Mouse (Mus musculus) megakaryocyte, adult 5-6 weeks (primary cell): ENCODE measurements around the gene Mboat7. TPM values are rescaled to one million over a fixed set of nuclear protein-coding genes. Genes with fewer than 3 reads are reported as not detected.
A peak's percentile ranks its signal among the peaks of the same experiment; 100 is the strongest.

ENCODE experiments used
- ATAC-seq: 2 replicates; pipeline ENCODE4 v1.8.0; 2016; ENCODE audit warnings: mild to moderate bottlenecking, inconsistent platforms; ENCODE audit not compliant: poor library complexity, severe bottlenecking
- total RNA-seq, 2 experiments: library from RNA; stranded (forward) in 1 of 2; stranded (reverse) in 1 of 2; fragments of 153-499, 151-499 nt in 1 of 2; fragments of 221-1000, 200-1000 nt in 1 of 2; gene quantifications; 2 replicates each; pipeline versions ENCODE4 v1.2.3 to v1.2.4; 2015 to 2017

Gene Mboat7
- total RNA-seq, 2 experiments from 2014 or later = 47.2 to 102 TPM

DNA sequence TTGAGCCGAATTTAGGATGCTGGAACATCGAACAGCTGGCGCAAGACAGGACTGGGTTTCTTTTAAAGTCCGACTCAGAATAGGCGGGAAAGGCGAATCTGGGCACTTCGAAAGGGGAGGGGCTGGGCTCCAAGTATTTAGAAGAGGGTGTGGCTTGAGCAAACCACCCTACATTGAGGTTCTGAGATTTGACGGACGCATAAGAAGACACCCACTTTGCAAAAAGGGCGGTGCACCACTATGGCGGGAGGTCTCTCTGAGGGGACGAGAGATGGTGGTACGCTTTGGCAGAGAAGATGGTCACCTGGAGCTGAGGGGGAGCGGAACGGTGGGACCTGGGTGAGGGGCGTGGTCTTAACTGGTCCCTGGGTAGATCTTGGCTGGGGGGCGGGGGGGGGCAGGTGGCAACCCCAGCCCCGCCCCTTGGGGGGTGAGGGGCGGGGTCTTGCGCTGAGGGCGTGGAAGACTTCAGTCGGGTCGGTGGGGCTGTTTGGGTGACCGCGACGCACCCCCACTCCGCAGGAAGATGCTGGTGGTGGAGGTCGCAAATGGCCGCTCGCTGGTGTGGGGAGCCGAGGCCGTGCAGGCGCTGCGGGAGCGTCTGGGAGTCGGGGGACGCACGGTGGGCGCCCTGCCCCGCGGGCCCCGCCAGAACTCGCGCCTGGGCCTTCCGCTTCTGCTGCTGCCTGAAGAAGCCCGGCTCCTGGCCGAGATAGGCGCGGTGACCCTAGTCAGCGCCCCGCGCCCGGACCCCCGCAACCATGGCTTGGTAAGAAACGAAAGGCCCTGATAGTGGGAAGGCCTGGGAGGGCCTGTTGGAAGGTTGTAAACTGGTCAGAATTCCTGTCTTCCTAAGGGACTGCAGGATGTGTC, 989 bp upstream of the Mboat7 start:
- ATAC-seq = peak; percentile 43

DNA sequence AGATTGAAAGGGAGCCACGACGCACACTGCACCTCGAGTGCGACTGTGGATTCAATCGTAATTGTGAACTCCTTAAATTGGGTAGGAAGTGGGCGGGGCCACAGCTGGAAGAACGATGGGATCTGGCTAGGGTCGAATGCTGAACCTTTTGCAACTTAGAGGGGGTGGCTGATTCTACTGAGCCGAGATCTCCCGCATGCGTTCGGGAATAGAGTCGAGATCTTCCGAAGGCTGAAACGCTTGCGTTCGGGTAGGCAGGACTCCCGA, 419 bp upstream of the Mboat7 start:
- no peak for ATAC-seq

DNA sequence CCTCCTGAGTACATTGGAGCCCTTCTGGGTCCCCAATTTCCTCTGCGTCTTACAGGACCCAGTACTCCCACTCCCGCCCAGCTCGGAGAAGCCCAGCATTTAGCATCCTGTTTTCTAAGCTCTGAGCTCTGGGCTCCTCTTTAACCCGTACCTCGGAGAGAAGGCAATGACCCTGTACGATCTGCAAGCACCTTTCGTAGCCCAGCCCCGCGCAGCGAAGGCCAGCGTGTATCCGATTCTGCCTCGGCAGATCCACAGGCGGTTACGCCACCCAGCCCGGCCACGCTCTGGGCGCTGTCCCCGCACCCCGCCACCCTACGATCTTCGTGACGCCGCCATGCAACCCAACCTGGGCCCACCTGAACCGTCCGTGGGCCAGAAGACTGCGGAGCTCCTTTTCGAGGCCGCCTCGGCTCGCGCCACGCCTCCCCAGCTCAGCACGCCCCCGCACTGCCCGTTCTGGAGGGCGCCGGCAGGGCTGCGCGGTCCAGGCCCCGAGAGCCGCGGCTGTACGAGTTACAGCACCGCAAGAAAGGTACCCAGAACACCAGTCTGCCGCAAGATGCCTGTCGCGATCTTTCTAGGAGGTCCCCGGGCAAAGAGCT, 839 bp downstream of the Mboat7 start, which contains the start of gene Tsen34:
TSS of gene Tsen34 (plus strand) at position 482 of the 605 bp plus-strand sequence.
- ATAC-seq = no peak

DNA sequence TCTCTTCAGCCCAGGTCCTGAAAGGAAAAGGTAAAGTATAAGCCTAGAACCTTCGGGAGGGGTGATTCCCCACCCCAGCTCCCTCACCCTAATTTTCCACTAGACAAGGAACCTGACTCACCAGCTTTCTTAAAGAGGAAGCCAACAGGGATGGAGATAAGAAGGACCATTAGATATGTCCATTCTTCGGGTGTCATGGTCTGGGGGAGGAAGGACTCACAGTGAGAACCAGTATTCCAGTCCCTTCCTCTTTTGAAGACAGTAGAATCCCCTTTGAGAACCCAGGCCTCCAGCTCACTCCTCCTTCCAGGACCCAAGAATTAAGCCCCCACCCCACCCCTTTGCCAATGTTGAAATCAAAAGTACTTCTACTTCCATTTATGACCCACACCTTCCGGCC, 1.4 kb downstream of the Mboat7 start:
- ATAC-seq = no peak

DNA sequence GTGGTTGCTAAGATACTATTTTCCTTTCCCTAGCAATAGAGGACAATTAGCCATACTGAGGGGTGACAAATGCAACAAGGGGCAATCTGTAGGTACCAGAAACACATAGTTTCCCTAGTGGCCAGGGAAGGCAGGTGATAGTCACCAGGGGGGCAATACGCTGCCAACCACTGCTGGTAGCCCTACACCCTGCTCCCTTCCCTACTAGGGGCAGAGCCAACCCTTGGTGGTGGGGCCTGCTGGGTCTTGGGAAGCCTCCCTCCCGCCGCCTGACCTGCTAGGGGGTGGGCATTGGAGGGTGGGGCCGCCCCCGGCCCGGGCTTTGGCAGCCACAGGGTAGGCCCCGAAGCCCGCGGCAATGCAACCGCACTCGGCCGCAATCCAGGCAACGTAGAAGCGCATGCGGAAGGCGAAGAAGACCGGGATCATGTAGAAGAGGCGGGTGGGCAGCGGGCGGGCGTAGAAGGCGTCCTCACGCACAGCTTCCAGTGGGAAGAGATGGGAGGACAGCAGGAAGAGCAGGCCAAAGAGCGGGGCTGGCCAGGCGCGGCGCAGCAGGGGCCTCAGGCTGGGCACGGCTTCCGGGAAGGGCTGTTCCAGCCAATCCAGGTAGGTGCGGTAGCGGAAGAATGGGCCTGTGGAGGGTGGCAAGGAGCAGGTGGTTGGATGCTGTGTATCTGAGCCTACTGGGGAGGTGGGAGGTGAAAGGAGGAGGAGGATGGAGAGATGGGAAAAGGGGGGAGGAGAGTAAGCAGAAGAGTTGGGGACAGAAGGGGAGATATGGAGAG, 7.7 kb downstream of the Mboat7 start:
- no peak for ATAC-seq

DNA sequence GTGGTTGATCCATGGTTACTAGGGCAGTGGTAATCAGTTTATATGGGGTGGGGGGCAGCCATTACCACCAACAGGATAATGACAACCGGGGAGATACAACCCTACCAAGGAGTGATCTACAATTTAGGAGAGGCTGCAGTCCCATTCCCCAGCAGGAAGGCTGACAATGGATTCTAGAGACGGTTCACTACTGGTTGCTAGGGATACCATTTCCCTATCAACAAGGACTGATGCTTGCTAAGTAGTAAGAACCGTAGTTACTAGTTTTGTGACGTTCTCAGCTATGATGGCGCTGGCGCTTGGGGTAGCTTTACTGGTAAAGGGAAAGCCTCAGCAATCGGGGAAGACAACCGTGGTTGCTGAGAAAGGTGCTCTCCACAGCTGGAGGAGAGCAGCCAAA, 8.6 kb downstream of the Mboat7 start:
- ATAC-seq = no peak

DNA sequence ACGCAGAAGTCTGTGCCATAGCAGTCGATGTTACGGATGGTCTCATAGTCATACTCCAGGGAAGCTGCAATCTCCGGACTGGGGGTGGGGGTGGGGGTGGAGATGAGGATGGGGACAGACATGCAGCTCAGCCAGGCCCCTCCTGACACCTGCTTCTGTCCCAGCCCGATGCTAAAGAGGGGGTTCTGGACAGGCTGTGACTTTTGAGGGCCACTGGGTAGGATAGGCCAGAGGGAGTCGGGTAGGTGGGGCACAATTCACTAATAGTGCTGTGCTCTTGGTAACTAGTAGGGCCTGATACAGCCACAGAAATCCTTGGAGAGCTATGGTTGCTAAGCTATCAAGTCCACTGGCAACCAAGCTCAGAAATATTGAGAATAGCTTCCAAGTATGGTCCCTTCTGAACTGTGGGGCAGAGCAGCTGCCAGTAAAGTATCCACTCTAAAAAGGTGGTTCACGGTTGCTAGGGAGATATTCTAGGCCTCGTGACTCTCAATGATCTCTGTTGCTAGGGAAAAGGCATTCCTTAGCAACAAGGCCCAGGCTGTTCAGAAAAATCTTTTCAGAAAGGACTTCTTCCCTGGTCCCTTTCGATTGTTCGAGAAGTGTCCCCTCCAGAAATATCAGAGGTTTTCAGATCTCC, 9.3 kb downstream of the Mboat7 start:
- no peak for ATAC-seq

DNA sequence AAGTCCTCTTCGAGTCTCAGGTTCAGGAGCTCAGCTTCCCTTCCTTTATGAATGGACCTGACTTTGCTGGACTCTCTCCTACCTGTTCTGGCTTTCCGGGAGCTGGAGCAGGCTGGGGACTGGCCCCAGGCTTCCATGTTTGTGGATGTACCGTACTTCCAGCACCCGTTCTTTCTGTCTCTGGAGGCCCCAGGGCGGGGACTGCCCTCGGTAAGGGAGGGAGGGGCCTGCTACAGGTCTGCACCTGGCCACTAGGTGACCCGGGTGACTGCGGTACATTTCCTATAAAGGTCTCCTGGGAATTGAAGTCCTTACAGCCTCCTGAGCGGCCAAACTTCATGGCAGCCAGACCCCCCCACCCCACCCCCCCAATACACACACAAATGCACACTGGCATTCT, 16.0 kb downstream of the Mboat7 start, which contains the start of gene Tmc4:
TSS of gene Tmc4 (minus strand) at position 212 of the 400 bp plus-strand sequence.
- no peak for ATAC-seq

DNA sequence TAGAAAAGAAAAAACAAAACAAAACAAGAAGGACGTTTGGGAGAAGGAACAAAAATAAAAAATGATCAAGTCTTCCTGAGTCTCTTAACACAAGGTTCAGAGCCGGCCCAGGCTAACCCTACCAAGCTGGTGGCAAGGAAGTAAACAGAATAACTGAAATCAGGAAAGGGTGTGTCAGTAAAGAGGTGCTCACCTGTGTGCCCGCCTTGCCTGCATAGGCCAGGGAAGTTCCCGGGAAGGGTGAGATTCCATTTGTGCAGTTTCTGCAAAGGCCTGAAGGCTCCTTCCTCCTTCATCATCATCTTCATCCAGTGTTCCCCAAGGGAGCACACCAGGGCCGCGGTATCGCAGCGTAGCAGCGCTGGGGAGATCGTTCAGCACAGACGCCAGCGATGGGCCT, 17.0 kb downstream of the Mboat7 start:
- no peak for ATAC-seq

DNA sequence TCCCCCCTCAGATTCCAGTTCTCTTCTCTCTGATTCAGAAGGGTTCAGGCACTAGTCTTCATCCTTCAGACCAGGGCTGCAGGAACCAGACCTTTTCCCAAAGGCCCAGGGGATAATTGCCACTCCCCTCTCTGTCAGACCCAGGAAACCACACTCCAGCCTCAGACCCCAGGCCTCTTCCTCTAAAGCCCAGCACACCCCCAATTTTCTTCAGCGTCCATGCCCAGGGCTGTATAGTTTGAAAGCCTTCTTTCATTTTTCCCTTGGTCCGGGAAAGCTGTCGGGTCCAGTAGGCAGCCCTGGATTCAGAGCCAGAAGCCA, 18.1 kb downstream of the Mboat7 start:
- 0 out of 2 replicates have a peak, but pooled peaks have one; percentile 18 for ATAC-seq

DNA sequence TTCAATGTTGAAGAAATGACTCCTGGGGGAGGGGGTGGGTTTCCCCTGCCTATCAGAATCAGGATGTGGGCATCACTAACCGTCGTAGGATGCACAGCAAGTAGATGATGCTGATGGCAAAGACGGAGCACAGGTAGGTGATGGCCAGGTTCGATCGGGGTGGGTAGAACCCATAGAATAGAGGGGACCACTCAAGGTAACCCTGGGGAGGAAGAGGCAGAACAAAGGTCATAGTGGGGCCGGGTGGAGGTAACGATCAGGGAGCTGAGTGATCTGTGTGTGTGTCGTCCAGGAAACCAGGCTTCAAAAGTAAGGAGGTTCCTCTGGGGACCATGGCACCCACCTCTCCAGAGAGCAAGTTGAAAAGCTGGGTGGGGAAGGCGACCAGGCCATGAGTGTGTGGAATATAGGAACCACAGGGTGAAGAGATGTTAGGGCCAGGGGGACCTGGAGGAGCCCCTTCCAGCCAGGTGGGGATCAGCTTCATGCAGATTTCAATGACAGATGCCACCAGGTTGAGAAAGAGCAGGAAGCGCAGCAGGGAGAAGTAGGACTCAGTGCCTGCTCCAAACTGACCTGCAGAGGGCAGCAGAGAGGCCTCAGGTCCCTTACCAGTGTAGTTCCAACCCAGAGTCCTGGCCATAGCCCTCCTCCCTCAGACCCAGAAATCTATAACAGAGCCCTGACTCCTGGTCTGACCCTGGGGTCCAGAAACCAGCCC, 18.7 kb downstream of the Mboat7 start:
- ATAC-seq = peak; percentile 99

DNA sequence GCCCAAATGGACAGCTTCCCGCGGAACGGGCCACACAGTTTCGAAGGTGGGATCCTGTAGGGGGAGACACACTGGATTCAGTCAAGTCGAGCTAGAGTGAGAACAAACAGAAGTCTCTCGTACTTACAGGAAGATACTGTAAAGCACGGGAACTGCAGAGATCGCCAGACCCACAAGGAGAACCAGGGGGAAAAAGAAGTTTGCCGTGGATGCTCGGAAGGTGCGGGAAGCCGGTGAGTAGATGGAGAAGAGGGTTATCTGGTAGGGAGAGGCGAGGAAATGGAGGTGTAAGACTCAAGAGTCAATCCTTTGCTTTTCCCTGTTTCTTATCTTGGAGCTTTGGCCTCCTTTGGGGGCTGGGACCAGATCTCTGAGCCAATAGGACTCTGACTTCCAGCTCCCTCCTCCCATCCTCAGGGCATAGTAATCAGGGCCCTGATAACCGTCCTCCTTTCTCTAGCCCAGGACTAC, 26.4 kb downstream of the Mboat7 start:
- ATAC-seq = no peak

DNA sequence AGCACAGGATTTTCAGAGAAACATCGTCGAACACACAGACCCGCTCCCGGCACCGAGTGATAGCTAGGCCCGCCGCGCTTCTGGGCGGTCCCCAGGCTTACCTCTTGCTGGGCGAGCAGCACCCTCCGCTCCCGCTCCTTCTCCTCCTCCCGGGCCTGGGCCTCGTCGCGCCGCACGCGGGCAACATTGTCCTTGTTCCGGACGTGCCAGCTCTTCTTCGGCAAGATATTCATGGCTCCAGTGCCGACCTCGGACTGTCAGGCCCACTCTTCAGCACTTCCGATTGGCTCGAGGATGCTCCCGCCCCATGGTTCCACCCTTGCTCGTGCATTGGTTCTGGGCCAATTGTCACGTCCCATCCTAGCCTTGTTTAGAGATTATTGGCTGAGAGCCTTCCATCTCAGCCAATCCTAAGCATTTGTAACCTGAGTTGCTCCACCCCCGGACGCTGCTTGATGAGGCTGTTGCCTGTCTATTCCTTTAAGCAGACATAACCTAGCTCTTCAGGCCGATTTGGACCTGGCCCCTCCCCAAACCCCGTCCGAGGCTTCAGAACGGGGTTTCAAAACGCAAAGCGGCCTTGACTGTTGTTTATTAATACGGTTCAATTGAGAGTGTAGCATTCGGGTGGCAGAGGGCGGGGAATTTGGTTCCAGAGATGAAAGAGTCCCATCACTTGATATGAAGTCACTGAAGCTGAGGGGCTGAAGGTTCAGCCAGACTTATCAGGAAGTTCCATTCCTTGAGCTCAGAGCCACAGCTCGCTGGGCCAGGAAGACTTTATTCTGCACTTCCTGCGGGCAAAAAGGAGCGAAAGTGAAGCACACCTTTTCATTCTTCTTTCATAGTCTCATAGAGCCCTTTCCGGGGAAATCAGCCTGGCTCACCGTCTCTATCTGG, 27.9 kb downstream of the Mboat7 start, which contains the start of gene Leng1:
TSS of gene Leng1 (minus strand) at position 626 of the 900 bp plus-strand sequence.
- ATAC-seq = peak; percentile 98

DNA sequence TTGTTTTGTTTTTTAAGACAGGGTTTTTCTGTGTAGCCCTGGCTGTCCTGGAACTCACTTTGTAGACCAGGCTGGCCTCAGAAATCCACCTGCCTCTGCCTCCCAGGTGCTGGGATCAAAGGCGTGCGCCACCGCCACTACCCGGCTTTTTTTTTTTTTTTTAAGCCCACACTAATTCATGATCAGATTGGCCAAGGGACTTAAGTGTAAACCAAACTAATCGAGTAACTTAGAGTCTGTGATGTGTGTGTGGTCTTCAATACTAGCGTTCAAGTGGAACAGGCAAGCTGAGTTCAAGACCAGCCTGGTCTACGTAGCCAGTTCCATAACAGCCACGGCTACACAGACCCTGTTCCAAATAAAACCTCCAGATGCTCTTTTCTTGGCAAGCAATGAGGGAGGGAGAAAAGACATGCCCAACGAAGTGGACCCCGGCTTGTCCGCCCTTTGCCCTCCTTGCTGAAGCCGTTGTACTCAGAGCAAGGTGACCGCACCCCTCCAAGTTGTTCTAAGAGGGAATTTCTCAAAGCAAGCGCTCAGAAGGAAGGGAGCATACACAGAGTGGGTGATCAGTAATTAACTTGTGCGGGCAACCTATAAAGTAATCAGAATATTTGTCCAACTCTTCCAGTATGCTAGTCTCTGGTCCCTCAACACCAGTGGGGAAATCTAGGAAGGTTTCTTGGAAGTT, 28.7 kb downstream of the Mboat7 start:
- no peak; the same call in 1 of the 2 replicates for ATAC-seq

DNA sequence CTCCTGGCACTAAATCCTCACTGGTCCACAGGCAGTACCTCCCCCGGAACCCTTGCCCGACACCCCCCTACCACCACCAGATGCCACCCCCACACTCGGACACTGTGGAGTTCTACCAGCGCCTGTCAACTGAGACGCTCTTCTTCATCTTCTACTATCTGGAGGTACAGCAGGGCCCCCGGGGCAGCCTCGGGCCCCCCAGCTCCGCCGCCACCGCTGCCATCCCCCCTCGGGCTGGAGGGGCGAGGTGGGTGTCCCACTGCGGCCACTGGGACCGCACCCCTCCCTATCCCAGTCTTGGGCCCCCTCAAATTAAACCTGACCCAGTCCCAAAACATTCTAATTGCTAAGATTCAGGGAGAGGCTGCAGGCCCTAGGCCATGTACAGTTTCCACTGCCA, 34.7 kb downstream of the Mboat7 start:
- no peak for ATAC-seq

DNA sequence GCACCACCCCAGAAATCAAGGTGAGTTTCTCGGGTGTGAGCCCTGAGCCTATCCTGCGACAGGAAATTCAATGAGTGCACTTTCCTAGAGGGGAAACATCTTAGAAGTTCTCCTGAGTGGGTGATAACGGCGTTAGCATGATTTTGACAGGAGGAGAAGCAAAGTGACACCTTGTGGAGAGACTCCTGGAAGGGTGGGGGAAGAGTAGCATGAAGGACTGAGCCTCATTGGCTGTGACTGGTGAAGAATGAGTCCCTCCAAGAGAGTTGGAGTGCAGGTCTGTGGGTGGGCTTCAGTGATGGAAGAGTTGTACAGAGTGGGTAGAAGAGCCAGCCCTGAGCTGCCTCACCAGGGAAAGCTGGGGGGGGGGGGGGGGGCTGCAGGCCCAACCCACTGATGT, 36.4 kb downstream of the Mboat7 start:
- no peak for ATAC-seq

DNA sequence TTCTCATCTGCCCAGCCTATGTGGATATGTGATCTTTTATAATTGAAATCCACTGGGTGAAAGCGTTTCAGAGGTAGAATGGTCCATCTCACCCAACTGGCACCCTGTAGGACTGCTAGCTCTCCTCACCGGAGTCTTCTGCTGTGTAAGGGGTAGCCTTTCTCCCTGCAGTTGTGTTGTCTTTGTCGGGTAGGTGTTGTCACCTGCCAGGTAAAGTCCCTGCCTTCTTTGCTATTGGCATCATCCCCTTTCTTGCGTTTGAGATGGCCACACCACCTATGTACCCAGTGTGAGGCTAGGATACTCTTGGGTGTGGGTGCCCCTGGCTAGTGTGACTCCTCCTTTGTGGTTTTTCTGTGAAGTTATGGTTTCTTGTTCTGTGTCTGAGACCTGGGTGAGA, 46.7 kb downstream of the Mboat7 start:
- ATAC-seq = no peak

DNA sequence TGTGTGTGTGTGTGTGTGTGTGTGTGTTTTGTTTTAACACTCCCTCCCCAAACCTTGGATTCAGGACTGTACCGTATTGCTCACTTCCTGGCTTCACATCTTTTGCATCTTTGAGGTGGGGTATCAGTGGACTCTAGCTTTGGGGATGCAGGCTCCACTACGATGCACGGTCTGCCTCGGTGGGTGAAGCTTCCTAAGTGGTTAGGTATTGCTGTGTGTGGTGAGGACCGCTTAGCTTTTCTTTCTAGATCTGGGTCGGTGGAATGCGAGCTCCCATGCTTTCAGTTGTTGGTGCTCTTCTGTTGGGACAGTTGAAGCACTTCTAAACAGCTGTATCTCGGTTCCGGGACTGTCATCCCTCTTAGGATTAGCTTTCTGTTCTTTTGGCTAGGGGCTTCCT, 47.1 kb downstream of the Mboat7 start:
- ATAC-seq = no peak

DNA sequence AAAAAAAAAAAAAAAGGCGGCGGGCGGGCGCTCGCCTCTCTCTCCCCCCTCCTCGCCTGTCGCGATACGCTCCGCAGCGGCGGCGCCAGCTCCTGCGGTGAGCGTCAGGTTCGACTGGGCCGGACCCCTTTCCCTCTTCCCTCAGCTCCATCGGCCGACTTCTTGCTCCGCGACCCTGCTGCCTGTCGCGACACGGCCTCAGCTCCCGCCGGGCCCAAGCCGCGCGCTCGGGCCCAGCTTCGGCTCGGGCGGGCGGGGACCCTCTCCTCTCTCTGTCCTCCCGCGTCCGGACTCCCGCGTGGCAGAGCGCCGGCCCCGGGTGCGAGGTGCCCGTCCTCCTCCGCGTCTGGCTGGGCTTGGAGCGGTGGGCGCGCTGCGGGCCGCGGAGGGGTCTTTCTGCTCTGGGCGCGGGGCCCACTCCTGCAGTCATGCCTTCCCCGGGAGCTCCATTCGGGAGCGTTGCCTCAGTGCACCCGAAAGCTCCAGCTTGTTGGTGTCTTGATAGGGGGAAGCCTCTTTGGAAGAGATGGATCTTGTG, 47.8 kb downstream of the Mboat7 start:
- ATAC-seq = peak; percentile 20
